Mouse (Mus musculus) limb, embryonic 12.5 days (tissue): ENCODE data around the gene Fam174a. TPM values are rescaled to one million over a fixed set of nuclear protein-coding genes. Genes with fewer than 3 reads are reported as not detected.

Experiments
- ATAC-seq: fragments of 200-750 bp; cut with Nextera tagmentation; 2 replicates; pipeline ENCODE4 v1.8.0; 2017; ENCODE audit warnings: low read depth, moderate TSS enrichment; ENCODE audit not compliant: insufficient number of reproducible peaks, insufficient read depth, low FRiP score, low TSS enrichment
- H3K27ac ChIP-seq: fragments of 300-500 bp; sonication (generic); 2 replicates; pipeline ENCODE4 v1.5.1; 2016; ENCODE audit warnings: mild to moderate bottlenecking, moderate library complexity
- H3K27me3 ChIP-seq: fragments of 300-500 bp; sonication (generic); 2 replicates; pipeline ENCODE4 v1.6.1; 2016; ENCODE audit warnings: mild to moderate bottlenecking, moderate library complexity
- H3K36me3 ChIP-seq: fragments of 300-500 bp; sonication (generic); 2 replicates; pipeline ENCODE4 v1.6.1; 2016; ENCODE audit warnings: mild to moderate bottlenecking, moderate library complexity
- H3K4me1 ChIP-seq: fragments of 300-500 bp; sonication (generic); replicated peaks from 2 replicates; pipeline ENCODE4 v1.6.1; 2016
- H3K4me2 ChIP-seq: fragments of 300-500 bp; sonication (generic); 2 replicates; pipeline ENCODE4 v1.6.1; 2016; ENCODE audit warnings: mild to moderate bottlenecking, moderate library complexity
- H3K4me3 ChIP-seq: fragments of 300-500 bp; sonication (generic); replicated peaks from 2 replicates; pipeline ENCODE4 v1.5.1; 2016; ENCODE audit warnings: mild to moderate bottlenecking
- H3K9ac ChIP-seq: fragments of 300-500 bp; sonication (generic); replicated peaks from 2 replicates; pipeline ENCODE4 v1.6.1; 2016; ENCODE audit warnings: mild to moderate bottlenecking, moderate library complexity
- H3K9me3 ChIP-seq: fragments of 300-500 bp; sonication (generic); 2 replicates; pipeline ENCODE4 v1.6.1; 2016; ENCODE audit warnings: mild to moderate bottlenecking, moderate library complexity
- WGBS: fragments of 180-500 bp; shearing (Covaris S2); methylation state at CpG from one replicate; pipeline ENCODE4 v1.1.7; 2016; 5-methylcytosine and 5-hydroxymethylcytosine counted together
- polyA plus RNA-seq: library from polyadenylated mRNA; unstranded; fragments of >200 nt; fragmentation: Nextera tagmentation; extraction: Ambion mirVana; gene quantifications from 2 replicates; pipeline ENCODE4 v1.2.1, GENCODE M21; 2016

The Fam174a gene
- polyA plus RNA-seq, 1 experiment from 2014 or later, result 16.7 TPM

DNA sequence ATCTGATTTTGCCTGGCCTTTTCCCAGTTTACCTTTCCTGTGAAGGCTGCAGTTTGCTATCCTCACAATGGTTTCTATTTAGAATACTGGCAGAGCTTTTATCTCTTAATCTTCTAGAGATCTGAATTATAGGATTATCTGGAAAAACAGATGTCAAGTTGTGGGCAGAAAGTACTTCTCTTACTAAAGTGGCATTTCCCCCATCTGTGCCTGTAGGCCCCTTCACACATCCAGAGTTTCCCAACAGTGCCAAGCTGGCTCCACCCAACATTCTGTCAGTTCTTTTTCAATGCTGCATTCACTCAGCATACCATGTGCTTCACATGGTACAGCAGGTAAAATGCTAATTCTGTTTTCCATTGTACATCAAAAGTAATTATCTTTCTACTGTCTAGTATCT, 28.8 kb downstream of the Fam174a start:
- Histone ChIP-seq H3K4me1 (no peaks in the 10 kb centered on the region), H3K9ac (no peak overlapping the region), H3K4me3 (no peak overlapping the region), H3K27me3 (no peaks in the 10 kb centered on the region), H3K9me3 (no peaks in the 10 kb centered on the region), H3K36me3 (no peaks in the 10 kb centered on the region), H3K4me2 (no peak overlapping the region), H3K27ac (no peak overlapping the region)
- ATAC-seq, result no peak

- Histone ChIP-seq H3K4me2 (no peak overlapping the region), H3K27ac (no peak overlapping the region), H3K4me3 (no peak overlapping the region), H3K9ac (no peak overlapping the region), H3K27me3 (no peaks in the 10 kb centered on the region), H3K36me3 (no peaks in the 10 kb centered on the region), H3K9me3 (no peaks in the 10 kb centered on the region), H3K4me1 (no peaks in the 10 kb centered on the region)
- no peak for ATAC-seq
- 75% methylated on average over 5 of the region's 5 CpGs for WGBS
These were observed 30.4 kb downstream of the Fam174a start for GRCm38 (mm10) chr1:95343585-95344485.

- no peaks in the 10 kb centered on the region for H3K36me3 ChIP-seq
- H3K9ac ChIP-seq, result no peak overlapping the region
- no peaks in the 10 kb centered on the region for H3K27me3 ChIP-seq
- no peak overlapping the region for H3K27ac ChIP-seq
- H3K4me1 ChIP-seq, result no peaks in the 10 kb centered on the region
- H3K4me3 ChIP-seq, result no peak overlapping the region
- no peak for ATAC-seq
- H3K4me2 ChIP-seq, result no peak overlapping the region
- H3K9me3 ChIP-seq, result no peaks in the 10 kb centered on the region
- 83% methylated on average over 1 of the region's 1 CpGs for WGBS
These were observed 40.7 kb downstream of the Fam174a start for GRCm38 (mm10) chr1:95354146-95354545.

GRCm38 (mm10) chr1:95356904-95357303, 43.5 kb downstream of the Fam174a start:
- no peaks in the 10 kb centered on the region for H3K27me3 ChIP-seq
- no peaks in the 10 kb centered on the region for H3K9me3 ChIP-seq
- no peaks in the 10 kb centered on the region for H3K4me1 ChIP-seq
- 67% methylated on average over 4 of the region's 4 CpGs for WGBS
- H3K4me3 ChIP-seq, result no peak overlapping the region
- no peak overlapping the region for H3K4me2 ChIP-seq
- ATAC-seq, result no peak
- H3K36me3 ChIP-seq, result no peaks in the 10 kb centered on the region
- H3K27ac ChIP-seq, result no peak overlapping the region
- no peak overlapping the region for H3K9ac ChIP-seq

- Histone ChIP-seq H3K4me3 (no peak overlapping the region), H3K36me3 (no peaks in the 10 kb centered on the region), H3K27ac (no peak overlapping the region), H3K9ac (no peak overlapping the region), H3K4me1 (no peaks in the 10 kb centered on the region), H3K27me3 (no peaks in the 10 kb centered on the region), H3K9me3 (no peaks in the 10 kb centered on the region), H3K4me2 (no peak overlapping the region)
- 82% methylated on average over 2 of the region's 2 CpGs for WGBS
- no peak for ATAC-seq
These were observed 50.3 kb downstream of the Fam174a start for GRCm38 (mm10) chr1:95363692-95364091.

- H3K27me3 ChIP-seq, result no peaks in the 10 kb centered on the region
- no peaks in the 10 kb centered on the region for H3K4me1 ChIP-seq
- no peak overlapping the region for H3K4me2 ChIP-seq
- H3K9ac ChIP-seq, result no peak overlapping the region
- no peak overlapping the region for H3K27ac ChIP-seq
- H3K36me3 ChIP-seq, result no peaks in the 10 kb centered on the region
- no peak for ATAC-seq
- 71% methylated on average over 4 of the region's 4 CpGs for WGBS
- H3K9me3 ChIP-seq, result no peaks in the 10 kb centered on the region
- no peak overlapping the region for H3K4me3 ChIP-seq
These were observed 53.4 kb downstream of the Fam174a start for GRCm38 (mm10) chr1:95366616-95367373.

- H3K9ac ChIP-seq, result no peak overlapping the region
- H3K36me3 ChIP-seq, result no peaks in the 10 kb centered on the region
- no peak for ATAC-seq
- H3K9me3 ChIP-seq, result no peaks in the 10 kb centered on the region
- no peak overlapping the region for H3K4me2 ChIP-seq
- H3K27me3 ChIP-seq, result no peaks in the 10 kb centered on the region
- WGBS, result 86% methylated on average over 4 of the region's 4 CpGs
- no peaks in the 10 kb centered on the region for H3K4me1 ChIP-seq
- no peak overlapping the region for H3K27ac ChIP-seq
- no peak overlapping the region for H3K4me3 ChIP-seq
These were observed 54.3 kb downstream of the Fam174a start for GRCm38 (mm10) chr1:95367748-95368147.

GRCm38 (mm10) chr1:95375443-95375842, 62.0 kb downstream of the Fam174a start:
- Histone ChIP-seq H3K4me1 (no peaks in the 10 kb centered on the region), H3K27ac (no peak overlapping the region), H3K36me3 (no peaks in the 10 kb centered on the region), H3K4me3 (no peak overlapping the region), H3K9me3 (no peaks in the 10 kb centered on the region), H3K4me2 (no peak overlapping the region), H3K9ac (no peak overlapping the region), H3K27me3 (no peaks in the 10 kb centered on the region)
- WGBS, result 71% methylated on average over 6 of the region's 6 CpGs
- no peak for ATAC-seq

GRCm38 (mm10) chr1:95381028-95381427, 67.6 kb downstream of the Fam174a start:
- no peak overlapping the region for H3K4me3 ChIP-seq
- no peaks in the 10 kb centered on the region for H3K36me3 ChIP-seq
- no peaks in the 10 kb centered on the region for H3K9me3 ChIP-seq
- WGBS, result 81% methylated on average over 2 of the region's 2 CpGs
- no peak overlapping the region for H3K27ac ChIP-seq
- H3K9ac ChIP-seq, result no peak overlapping the region
- no peaks in the 10 kb centered on the region for H3K27me3 ChIP-seq
- no peak overlapping the region for H3K4me2 ChIP-seq
- no peaks in the 10 kb centered on the region for H3K4me1 ChIP-seq
- no peak for ATAC-seq
